Mouse (Mus musculus) midbrain, embryonic 13.5 days (tissue): Measurements from ENCODE around the gene Bcar3. TPM values are rescaled to one million over a fixed set of nuclear protein-coding genes. Genes with fewer than 3 reads are reported as not detected.
A peak's percentile ranks its signal among the peaks of the same experiment; 100 is the strongest.

Experiments
- ATAC-seq: fragments of 200-750 bp; cut with Nextera tagmentation; 2 replicates; pipeline ENCODE4 v1.8.0; 2017; ENCODE audit warnings: mild to moderate bottlenecking, moderate TSS enrichment, moderate library complexity
- H3K27ac ChIP-seq: fragments of 300-500 bp; sonication (generic); 2 replicates; pipeline ENCODE4 v1.5.1; 2015; ENCODE audit warnings: inconsistent platforms, mild to moderate bottlenecking, moderate library complexity
- H3K27me3 ChIP-seq: fragments of 300-500 bp; sonication (generic); 2 replicates; pipeline ENCODE4 v1.6.1; 2015; ENCODE audit warnings: mild to moderate bottlenecking, inconsistent platforms
- H3K36me3 ChIP-seq: fragments of 300-500 bp; sonication (generic); 2 replicates; pipeline ENCODE4 v1.6.1; 2015; ENCODE audit warnings: mild to moderate bottlenecking, inconsistent platforms
- H3K4me1 ChIP-seq: fragments of 300-500 bp; sonication (generic); replicated peaks from 2 replicates; pipeline ENCODE4 v1.6.1; 2015; ENCODE audit warnings: inconsistent platforms
- H3K4me2 ChIP-seq: fragments of 300-500 bp; sonication (generic); replicated peaks from 2 replicates; pipeline ENCODE4 v1.6.1; 2015; ENCODE audit warnings: moderate library complexity, mild to moderate bottlenecking, inconsistent platforms
- H3K4me3 ChIP-seq: fragments of 300-500 bp; sonication (generic); replicated peaks from 2 replicates; pipeline ENCODE4 v1.5.1; 2015; ENCODE audit warnings: mild to moderate bottlenecking, inconsistent platforms
- H3K9ac ChIP-seq: fragments of 300-500 bp; sonication (generic); replicated peaks from 2 replicates; pipeline ENCODE4 v1.6.1; 2015; ENCODE audit warnings: mild to moderate bottlenecking, inconsistent platforms
- H3K9me3 ChIP-seq: fragments of 300-500 bp; sonication (generic); 2 replicates; pipeline ENCODE4 v1.6.1; 2016; ENCODE audit warnings: mild to moderate bottlenecking, inconsistent platforms
- WGBS: fragments of 180-500 bp; shearing (Covaris S2); methylation state at CpG from one replicate; pipeline ENCODE4 v1.1.7; 2015; 5-methylcytosine and 5-hydroxymethylcytosine counted together
- polyA plus RNA-seq: library from polyadenylated mRNA; unstranded; fragments of >200 nt; fragmentation: Nextera tagmentation; extraction: Ambion mirVana; gene quantifications from 2 replicates; pipeline ENCODE4 v1.2.1, GENCODE M21; 2015

The Bcar3 gene
- polyA plus RNA-seq, 1 experiment from 2014 or later: 8.0 TPM

GRCm38 (mm10) chr3:122520365-122520764, 226.4 kb downstream of the Bcar3 start:
- Histone ChIP-seq H3K4me3 (no peak overlapping the region), H3K9ac (no peak overlapping the region), H3K27ac (no peak overlapping the region), H3K9me3 (no peaks in the 10 kb centered on the region), H3K4me1 (peaks cover 32% of the 10 kb centered on the region), H3K4me2 (no peak overlapping the region), H3K27me3 (no peaks in the 10 kb centered on the region), H3K36me3 (peaks cover 15% of the 10 kb centered on the region)
- WGBS: 96% methylated on average over 3 of the region's 3 CpGs
- ATAC-seq: no peak

DNA sequence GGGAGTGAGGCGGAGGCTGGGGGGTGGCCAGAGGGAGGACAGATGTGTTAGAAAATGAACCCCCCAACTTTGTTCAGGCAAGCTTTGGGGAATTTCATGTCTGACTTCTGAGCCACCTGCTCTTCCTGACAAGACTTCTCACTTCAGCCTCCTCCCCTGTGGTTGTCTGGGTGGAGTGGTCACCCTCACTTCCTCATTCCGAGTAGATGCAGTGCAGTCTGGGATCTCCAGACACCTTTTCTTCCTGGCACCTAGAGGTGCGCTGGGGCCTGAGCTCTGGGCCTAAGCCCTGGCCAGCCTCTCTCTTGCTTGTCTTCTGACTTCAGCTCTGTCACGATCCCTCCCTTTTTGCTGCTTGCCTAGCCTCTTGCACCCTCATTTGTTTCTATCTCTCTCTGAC, 226.9 kb downstream of the Bcar3 start:
- H3K4me3 ChIP-seq: no peak overlapping the region
- no peaks in the 10 kb centered on the region for H3K9me3 ChIP-seq
- H3K4me2 ChIP-seq: no peak overlapping the region
- peaks cover 19% of the 10 kb centered on the region for H3K36me3 ChIP-seq
- no peaks in the 10 kb centered on the region for H3K27me3 ChIP-seq
- H3K27ac ChIP-seq: no peak overlapping the region
- H3K4me1 ChIP-seq: peaks cover 32% of the 10 kb centered on the region
- H3K9ac ChIP-seq: no peak overlapping the region
- 94% methylated on average over 4 of the region's 4 CpGs for WGBS
- ATAC-seq: no peak

DNA sequence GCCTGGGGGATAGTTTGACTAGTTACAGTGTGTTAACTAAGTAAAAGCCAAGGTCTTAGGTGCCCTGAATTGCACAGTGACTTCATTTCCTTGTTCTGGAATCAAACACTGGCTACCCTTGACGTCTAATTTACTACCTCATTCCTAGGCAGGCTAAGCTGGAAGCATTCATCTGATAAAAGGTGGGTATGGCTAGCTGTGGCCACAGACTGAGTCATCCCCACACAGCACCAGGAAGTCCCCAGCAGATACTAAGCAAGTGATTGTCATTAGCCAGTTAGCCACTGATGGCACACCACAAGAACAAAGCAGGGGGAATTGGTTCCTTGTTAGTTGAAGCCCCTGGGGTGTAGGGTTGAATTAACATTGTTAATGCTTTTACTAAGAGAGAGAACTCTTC, 227.4 kb downstream of the Bcar3 start:
- H3K36me3 ChIP-seq: peaks cover 19% of the 10 kb centered on the region
- H3K4me1 ChIP-seq: peaks cover 32% of the 10 kb centered on the region
- H3K9ac ChIP-seq: no peak overlapping the region
- ATAC-seq: no peak
- WGBS: 60% methylated on average over 1 of the region's 1 CpGs
- H3K27me3 ChIP-seq: no peaks in the 10 kb centered on the region
- no peaks in the 10 kb centered on the region for H3K9me3 ChIP-seq
- no peak overlapping the region for H3K4me3 ChIP-seq
- H3K27ac ChIP-seq: no peak overlapping the region
- no peak overlapping the region for H3K4me2 ChIP-seq

DNA sequence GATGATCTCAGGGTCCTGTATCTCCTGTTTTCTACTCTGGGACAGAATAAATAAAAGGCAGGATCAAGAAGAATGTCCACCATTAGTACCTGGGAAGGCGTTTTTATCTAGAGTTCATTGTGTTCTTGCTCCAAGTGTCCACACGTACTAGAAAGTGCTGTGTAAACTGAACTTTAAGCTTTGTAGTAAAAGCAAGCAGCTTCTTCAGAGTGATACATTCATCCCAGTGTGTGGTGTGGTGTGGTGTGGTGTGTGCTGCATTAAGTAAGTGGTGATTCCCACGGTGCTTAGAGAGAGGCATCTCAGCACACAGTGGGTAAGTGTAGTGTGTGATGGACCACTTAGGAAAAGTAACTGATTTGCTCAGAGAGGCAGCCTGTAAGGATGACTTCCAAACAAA, 234.5 kb downstream of the Bcar3 start:
- ATAC-seq: no peak
- Histone ChIP-seq H3K4me1 (no peaks in the 10 kb centered on the region), H3K4me2 (no peak overlapping the region), H3K27ac (no peak overlapping the region), H3K27me3 (no peaks in the 10 kb centered on the region), H3K36me3 (peaks cover 20% of the 10 kb centered on the region), H3K4me3 (no peak overlapping the region), H3K9me3 (no peaks in the 10 kb centered on the region), H3K9ac (no peak overlapping the region)
- WGBS: 89% methylated on average over 3 of the region's 3 CpGs

DNA sequence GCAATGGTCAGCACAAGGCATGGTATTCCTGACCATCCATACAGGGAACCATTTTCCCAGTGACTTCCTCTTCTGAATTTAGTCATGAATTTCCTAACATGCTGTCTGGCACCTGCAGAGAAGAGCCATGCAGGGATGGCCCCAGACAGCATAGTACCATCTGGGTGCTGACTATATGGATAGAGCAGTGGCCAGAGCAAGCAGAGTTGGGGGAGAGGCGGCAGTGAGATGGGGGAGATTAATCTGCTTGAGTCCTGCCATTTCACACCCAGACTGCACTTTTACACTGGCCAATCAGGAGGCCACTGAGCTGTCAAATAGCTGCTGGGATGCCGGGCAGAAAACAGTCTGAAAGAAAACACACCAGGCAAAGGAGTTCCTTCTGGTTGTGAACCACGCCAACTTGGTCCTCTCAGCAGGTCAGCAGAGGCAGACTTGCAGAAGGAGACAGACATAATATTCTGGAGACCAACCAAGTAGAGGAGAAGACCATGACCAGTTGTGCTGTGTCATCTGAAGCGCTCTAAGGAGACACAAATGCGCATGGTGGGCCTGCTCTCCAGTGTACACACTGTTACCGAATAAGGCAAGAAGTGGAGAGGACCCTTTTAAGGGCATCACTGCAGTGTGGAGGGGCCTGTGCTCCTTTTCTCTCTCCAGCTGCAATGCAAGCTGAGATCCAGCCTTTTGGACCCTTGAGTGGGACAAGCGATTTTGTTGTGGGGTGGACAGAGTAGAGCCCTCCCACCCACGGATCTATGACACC, 242.2 kb downstream of the Bcar3 start:
- Histone ChIP-seq H3K4me3 (no peak overlapping the region), H3K27me3 (no peaks in the 10 kb centered on the region), H3K4me1 (no peaks in the 10 kb centered on the region), H3K9me3 (no peaks in the 10 kb centered on the region), H3K9ac (no peak overlapping the region), H3K36me3 (peaks cover 40% of the 10 kb centered on the region), H3K27ac (no peak overlapping the region), H3K4me2 (no peak overlapping the region)
- peak; percentile 51 for ATAC-seq
- WGBS: 86% methylated on average over 8 of the region's 8 CpGs

- Histone ChIP-seq H3K27ac (no peak overlapping the region), H3K36me3 (peaks cover 64% of the 10 kb centered on the region), H3K27me3 (no peaks in the 10 kb centered on the region), H3K9me3 (no peaks in the 10 kb centered on the region), H3K4me3 (no peak overlapping the region), H3K9ac (no peak overlapping the region), H3K4me1 (no peaks in the 10 kb centered on the region), H3K4me2 (no peak overlapping the region)
- ATAC-seq: no peak
- 95% methylated on average over 2 of the region's 2 CpGs for WGBS
These were observed 244.9 kb downstream of the Bcar3 start for GRCm38 (mm10) chr3:122538851-122539250.

- 81% methylated on average over 17 of the region's 17 CpGs for WGBS
- H3K4me3 ChIP-seq: no peak overlapping the region
- H3K27me3 ChIP-seq: no peaks in the 10 kb centered on the region
- no peak overlapping the region for H3K4me2 ChIP-seq
- H3K36me3 ChIP-seq: peaks cover 75% of the 10 kb centered on the region
- H3K9me3 ChIP-seq: no peaks in the 10 kb centered on the region
- no peak overlapping the region for H3K27ac ChIP-seq
- no peaks in the 10 kb centered on the region for H3K4me1 ChIP-seq
- no peak overlapping the region for H3K9ac ChIP-seq
- no peak for ATAC-seq
These were observed 246.2 kb downstream of the Bcar3 start for GRCm38 (mm10) chr3:122539961-122540690.

- 87% methylated on average over 4 of the region's 4 CpGs for WGBS
- Histone ChIP-seq H3K36me3 (peaks cover 81% of the 10 kb centered on the region), H3K27me3 (no peaks in the 10 kb centered on the region)
These were observed 247.0 kb downstream of the Bcar3 start for GRCm38 (mm10) chr3:122540918-122541317.

DNA sequence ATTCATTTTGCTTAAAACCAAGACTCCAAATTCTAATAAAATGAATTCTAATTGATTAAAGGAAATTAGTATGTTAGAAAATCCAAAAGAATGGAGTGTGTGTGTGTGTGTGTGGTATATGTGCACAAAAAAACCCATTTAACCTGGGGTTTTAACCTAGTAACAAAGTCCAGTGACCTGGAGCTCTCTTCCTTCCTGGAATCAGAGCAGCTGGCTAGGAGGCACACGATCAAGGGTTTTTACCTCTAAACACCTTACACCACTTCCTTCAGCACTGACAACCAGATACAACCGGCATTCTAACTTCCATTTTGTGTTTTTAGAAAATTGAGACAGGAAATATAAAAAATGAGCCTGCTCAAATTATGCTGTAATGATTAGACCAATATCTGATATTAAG, 251.4 kb downstream of the Bcar3 start:
- Histone ChIP-seq H3K36me3 (peaks cover 74% of the 10 kb centered on the region), H3K4me2 (no peak overlapping the region), H3K4me1 (no peaks in the 10 kb centered on the region), H3K9ac (no peak overlapping the region), H3K27ac (no peak overlapping the region), H3K9me3 (no peaks in the 10 kb centered on the region), H3K4me3 (no peak overlapping the region), H3K27me3 (no peaks in the 10 kb centered on the region)
- no peak for ATAC-seq
- 85% methylated on average over 2 of the region's 2 CpGs for whole genome bisulfite sequencing

More at GRCm38 (mm10) chr3:122540918-122541317, 247.0 kb downstream of the Bcar3 start:
- H3K9me3 ChIP-seq: no peaks in the 10 kb centered on the region
- ATAC-seq: no peak
- H3K4me2 ChIP-seq: no peak overlapping the region
- no peak overlapping the region for H3K9ac ChIP-seq
- no peak overlapping the region for H3K4me3 ChIP-seq
- H3K27ac ChIP-seq: no peak overlapping the region
- no peaks in the 10 kb centered on the region for H3K4me1 ChIP-seq

DNA sequence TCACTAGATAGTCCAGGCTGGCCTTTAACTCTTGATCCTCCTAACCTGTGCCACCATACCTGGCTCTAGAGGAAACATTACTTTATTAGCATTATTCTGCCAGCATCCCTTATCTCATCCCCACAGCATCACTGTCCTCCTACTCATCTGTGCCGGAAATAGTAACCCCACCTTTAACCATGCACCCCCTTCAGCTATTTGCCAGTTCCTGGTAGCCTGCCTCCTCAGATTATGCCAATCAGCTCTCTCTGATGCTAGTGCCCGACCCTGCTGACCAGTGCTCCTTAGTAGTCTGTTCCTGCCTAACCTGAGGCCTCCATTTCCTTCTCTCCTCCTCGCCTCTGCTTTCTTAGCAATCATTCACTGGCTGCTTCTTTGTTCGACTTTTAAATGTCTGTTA, 253.5 kb downstream of the Bcar3 start:
- no peak overlapping the region for H3K4me2 ChIP-seq
- no peak for ATAC-seq
- H3K27ac ChIP-seq: no peak overlapping the region
- H3K27me3 ChIP-seq: no peaks in the 10 kb centered on the region
- no peak overlapping the region for H3K9ac ChIP-seq
- H3K4me3 ChIP-seq: no peak overlapping the region
- H3K9me3 ChIP-seq: no peaks in the 10 kb centered on the region
- peaks cover 54% of the 10 kb centered on the region for H3K36me3 ChIP-seq
- WGBS: 86% methylated on average over 4 of the region's 4 CpGs
- H3K4me1 ChIP-seq: no peaks in the 10 kb centered on the region

GRCm38 (mm10) chr3:122551174-122551573, 257.2 kb downstream of the Bcar3 start:
- ATAC-seq: no peak
- 96% methylated on average over 3 of the region's 3 CpGs for WGBS
- no peak overlapping the region for H3K27ac ChIP-seq

GRCm38 (mm10) chr3:122557766-122558165, 263.8 kb downstream of the Bcar3 start:
- Histone ChIP-seq H3K4me2 (no peak overlapping the region), H3K27me3 (no peaks in the 10 kb centered on the region), H3K9me3 (no peaks in the 10 kb centered on the region), H3K9ac (no peak overlapping the region), H3K4me3 (no peak overlapping the region), H3K36me3 (0 out of 2 replicates have a peak, but pooled peaks cover 8% of the 10 kb centered on the region), H3K27ac (no peak overlapping the region), H3K4me1 (no peaks in the 10 kb centered on the region)
- WGBS: 78% methylated on average over 2 of the region's 2 CpGs
- no peak for ATAC-seq

More at GRCm38 (mm10) chr3:122551174-122551573, 257.2 kb downstream of the Bcar3 start:
- Histone ChIP-seq H3K4me1 (no peaks in the 10 kb centered on the region), H3K9ac (no peak overlapping the region), H3K27me3 (no peaks in the 10 kb centered on the region), H3K4me3 (no peak overlapping the region), H3K9me3 (no peaks in the 10 kb centered on the region), H3K4me2 (no peak overlapping the region), H3K36me3 (peaks cover 24% of the 10 kb centered on the region)
